Mouse (Mus musculus) frontal cortex, postnatal 25 days (tissue): ENCODE measurements around the gene Pate1.

Experiments used
- DNase-seq, 2 experiments: peaks; one replicate each; pipeline ENCODE4 v3.0.0; 2022; ENCODE audit warnings: low spot score in 2 of 2

Pate1 gene

DNA sequence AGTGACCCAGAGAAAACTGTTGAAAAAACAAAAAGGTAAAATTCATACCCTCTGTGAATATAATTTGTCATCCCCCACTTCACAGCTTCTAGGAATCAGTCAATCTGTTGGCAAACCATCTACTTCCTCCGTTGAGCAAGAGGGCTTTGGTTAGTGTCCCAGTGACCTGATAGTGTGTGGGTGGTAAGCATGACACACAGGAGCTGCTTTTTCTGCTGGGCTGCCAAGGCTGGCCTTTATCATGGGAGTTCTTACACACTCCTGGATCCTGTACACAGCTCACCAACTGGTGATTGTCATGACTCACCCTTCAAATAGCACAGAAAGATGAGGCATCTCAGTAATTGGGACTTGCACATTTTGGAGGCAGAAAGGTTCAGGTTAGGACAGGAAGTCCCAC is at the start of gene Pate1:
Pate1 (minus strand) TSS at position 378 of the 400 bp plus-strand sequence.
- no peak for DNase-seq

DNA sequence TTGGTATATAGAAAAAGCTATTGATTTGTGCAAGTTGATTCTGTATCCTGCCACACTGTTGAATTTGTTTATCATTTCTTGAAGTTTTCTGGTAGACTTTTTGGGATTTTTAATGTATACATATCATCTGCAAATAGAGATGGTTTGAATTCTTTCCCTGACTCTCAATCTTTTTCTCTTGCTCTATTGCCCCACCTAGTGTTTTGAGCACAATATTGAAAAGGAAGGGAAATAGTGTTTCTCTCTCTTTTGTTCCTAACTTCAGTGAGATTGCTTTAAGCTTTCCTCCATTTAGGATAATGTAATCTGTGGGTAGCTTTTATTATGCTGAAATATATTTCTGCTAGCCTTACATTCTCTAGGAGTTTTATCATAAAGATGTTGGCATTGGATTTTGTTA is 20.1 kb upstream of the Pate1 start:
- no peak for DNase-seq

DNA sequence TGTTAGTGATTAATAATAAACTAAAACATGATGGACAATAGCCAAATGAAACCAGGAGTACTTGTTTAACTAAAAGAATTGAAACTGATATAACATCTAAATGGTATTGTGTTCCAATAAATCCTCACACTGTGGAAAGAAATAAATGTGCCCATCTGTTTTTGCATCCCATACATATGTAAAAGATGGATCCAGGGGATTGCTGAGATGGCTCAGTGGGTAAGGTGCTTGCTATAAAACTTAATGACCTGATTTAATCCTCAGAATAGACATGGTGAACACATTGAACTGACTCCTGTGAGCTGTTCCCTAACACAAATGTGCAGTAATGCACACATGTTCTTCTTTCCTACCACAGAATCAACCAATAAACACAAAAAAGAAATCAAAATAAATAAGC is 4.7 kb upstream of the Pate1 start:
- no peak for DNase-seq

DNA sequence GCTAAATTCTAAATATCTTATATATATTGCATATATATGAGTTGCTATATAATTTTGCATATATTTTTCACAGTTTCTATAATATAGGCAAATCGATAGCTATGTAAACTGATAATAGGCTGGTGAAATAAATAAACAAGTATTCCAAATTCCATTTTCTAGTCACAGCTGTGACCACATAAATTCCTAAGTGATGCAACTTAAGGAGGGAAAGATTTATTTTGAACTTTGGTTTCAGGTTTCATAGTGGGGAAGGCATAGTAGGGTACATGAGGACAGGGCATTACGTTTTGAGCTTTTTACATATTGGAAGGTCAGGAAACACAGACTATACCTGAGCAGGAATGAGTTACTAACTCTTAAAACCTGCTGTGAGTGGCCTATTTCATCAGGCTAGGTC is 13.6 kb downstream of the Pate1 start:
- DNase-seq = no peak

- DNase-seq = no peak
Measured at GRCm38 (mm10) chr9:35648102-35648501, 39.1 kb downstream of the Pate1 start, which contains the start of gene Pate3. TSS of gene Pate3 (minus strand) at chr9:35648202.
